Mouse (Mus musculus) midbrain, embryonic 15.5 days (tissue): ENCODE data around the gene Zfp933. TPM values are rescaled to one million over a fixed set of nuclear protein-coding genes. Genes with fewer than 3 reads are reported as not detected.

Experiments
- ATAC-seq: fragments of 200-750 bp; cut with Nextera tagmentation; replicated peaks from 2 replicates; pipeline ENCODE4 v1.8.0; 2017; ENCODE audit warnings: moderate TSS enrichment
- H3K27ac ChIP-seq: fragments of 300-500 bp; sonication (generic); 2 replicates; pipeline ENCODE4 v1.5.1; 2015; ENCODE audit warnings: mild to moderate bottlenecking, inconsistent platforms
- H3K27me3 ChIP-seq: fragments of 300-500 bp; sonication (generic); replicated peaks from 2 replicates; pipeline ENCODE4 v1.6.1; 2015; ENCODE audit warnings: inconsistent platforms
- H3K36me3 ChIP-seq: fragments of 300-500 bp; sonication (generic); replicated peaks from 2 replicates; pipeline ENCODE4 v1.6.1; 2015; ENCODE audit warnings: inconsistent platforms
- H3K4me1 ChIP-seq: fragments of 300-500 bp; sonication (generic); 2 replicates; pipeline ENCODE4 v1.6.1; 2015; ENCODE audit warnings: inconsistent platforms
- H3K4me2 ChIP-seq: fragments of 300-500 bp; sonication (generic); 2 replicates; pipeline ENCODE4 v1.6.1; 2015; ENCODE audit warnings: inconsistent platforms, mild to moderate bottlenecking, moderate library complexity
- H3K4me3 ChIP-seq: fragments of 300-500 bp; sonication (generic); 2 replicates; pipeline ENCODE4 v1.5.1; 2015; ENCODE audit warnings: mild to moderate bottlenecking, inconsistent platforms
- H3K9ac ChIP-seq: fragments of 300-500 bp; sonication (generic); 2 replicates; pipeline ENCODE4 v1.6.1; 2015; ENCODE audit warnings: mild to moderate bottlenecking, inconsistent platforms
- H3K9me3 ChIP-seq: fragments of 300-500 bp; sonication (generic); 2 replicates; pipeline ENCODE4 v1.6.1; 2016; ENCODE audit warnings: inconsistent platforms
- WGBS: fragments of 180-500 bp; shearing (Covaris S2); methylation state at CpG from one replicate; pipeline ENCODE4 v1.1.7; 2015; ENCODE audit warnings: mixed read lengths; 5-methylcytosine and 5-hydroxymethylcytosine counted together
- polyA plus RNA-seq: library from polyadenylated mRNA; unstranded; fragments of >200 nt; fragmentation: Nextera tagmentation; extraction: Ambion mirVana; gene quantifications from 2 replicates; pipeline ENCODE4 v1.2.1, GENCODE M21; 2015

The Zfp933 gene
- polyA plus RNA-seq, result 7.5 and 7.6 TPM in 2 replicates

GRCm38 (mm10) chr4:147847614-147848583 is at the start of gene Zfp933:
Gene Zfp933, minus strand, starts transcription at chr4:147848366.
- peaks cover 19% of the 10 kb centered on the region for H3K36me3 ChIP-seq
- H3K4me3 ChIP-seq, result peak within 1 kb of the TSS; percentile 56
- H3K9ac ChIP-seq, result peak within 1 kb of the TSS; percentile 64
- peaks cover 10% of the 10 kb centered on the region for H3K4me1 ChIP-seq
- no peaks in the 10 kb centered on the region for H3K27me3 ChIP-seq
- WGBS, result 3% methylated on average over 23 of the region's 23 CpGs
- ATAC-seq, result peak; percentile 90
- peak within 1 kb of the TSS; percentile 31; the same call in 1 of the 2 replicates for H3K27ac ChIP-seq
- peak within 1 kb of the TSS; percentile 56 for H3K4me2 ChIP-seq
- H3K9me3 ChIP-seq, result peaks cover 9% of the 10 kb centered on the region

- WGBS, result 93% methylated on average over 3 of the region's 3 CpGs
- Histone ChIP-seq H3K4me3 (no peak overlapping the region), H3K27ac (no peak overlapping the region), H3K27me3 (no peaks in the 10 kb centered on the region), H3K4me1 (0 out of 2 replicates have a peak, but pooled peaks cover 3% of the 10 kb centered on the region), H3K4me2 (no peak overlapping the region), H3K9ac (no peak overlapping the region), H3K36me3 (peaks cover 48% of the 10 kb centered on the region), H3K9me3 (no peaks in the 10 kb centered on the region)
- ATAC-seq, result no peak
Observed at GRCm38 (mm10) chr4:147897348-147897747, 49.2 kb upstream of the Zfp933 start.

DNA sequence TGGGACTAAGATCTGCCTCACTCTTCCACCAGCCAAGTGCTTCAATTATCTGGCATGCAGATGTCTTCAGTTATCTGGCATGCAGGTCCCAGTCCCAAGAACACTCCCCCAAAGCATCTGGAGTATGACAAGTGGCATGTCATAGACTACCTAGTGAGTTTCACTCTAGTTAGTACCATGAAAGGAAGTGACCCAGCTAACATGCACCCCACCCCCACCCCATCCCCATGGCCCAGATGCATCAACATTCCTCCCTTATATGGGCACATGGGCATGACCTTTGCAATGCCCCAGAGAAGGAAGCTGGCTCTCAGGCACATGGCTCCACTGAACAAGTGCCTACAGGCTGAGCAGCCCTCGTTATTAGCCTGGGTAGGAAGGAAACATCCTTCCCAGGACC is 48.2 kb upstream of the Zfp933 start:
- Histone ChIP-seq H3K4me1 (0 out of 2 replicates have a peak, but pooled peaks cover 3% of the 10 kb centered on the region), H3K4me2 (no peak overlapping the region), H3K9me3 (no peaks in the 10 kb centered on the region), H3K27ac (no peak overlapping the region), H3K9ac (no peak overlapping the region), H3K4me3 (no peak overlapping the region), H3K36me3 (peaks cover 54% of the 10 kb centered on the region), H3K27me3 (no peaks in the 10 kb centered on the region)
- 71% methylated on average over 1 of the region's 1 CpGs for WGBS
- ATAC-seq, result no peak

GRCm38 (mm10) chr4:147895815-147896330 is 47.7 kb upstream of the Zfp933 start:
- H3K36me3 ChIP-seq, result peaks cover 58% of the 10 kb centered on the region
- no peaks in the 10 kb centered on the region for H3K9me3 ChIP-seq
- H3K27ac ChIP-seq, result no peak overlapping the region
- no peaks in the 10 kb centered on the region for H3K27me3 ChIP-seq
- no peak overlapping the region for H3K9ac ChIP-seq
- no peak overlapping the region for H3K4me3 ChIP-seq
- ATAC-seq, result no peak
- whole genome bisulfite sequencing, result 96% methylated on average over 4 of the region's 4 CpGs
- no peak overlapping the region for H3K4me2 ChIP-seq
- 0 out of 2 replicates have a peak, but pooled peaks cover 2% of the 10 kb centered on the region for H3K4me1 ChIP-seq

DNA sequence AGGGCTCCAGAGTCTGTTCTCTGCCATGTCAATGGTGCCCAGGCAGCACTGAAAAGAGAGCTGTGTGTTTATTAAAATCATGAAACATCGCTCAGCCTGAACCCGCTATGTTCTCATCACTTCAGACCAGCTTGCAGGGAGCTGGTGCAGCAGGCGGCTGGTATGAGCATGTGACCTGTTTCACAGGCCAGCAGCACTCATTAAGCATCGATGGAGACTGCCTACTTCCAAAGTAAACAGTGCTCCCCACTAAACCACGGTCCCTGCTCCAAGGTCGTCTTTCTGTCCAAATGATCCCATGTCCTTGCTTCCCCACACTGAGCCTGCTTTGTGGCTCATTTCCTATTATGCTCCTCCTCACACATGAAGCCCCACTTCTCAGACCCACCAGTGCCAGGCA is 42.2 kb upstream of the Zfp933 start:
- Histone ChIP-seq H3K27me3 (no peaks in the 10 kb centered on the region), H3K4me2 (no peak overlapping the region), H3K27ac (no peak overlapping the region), H3K9ac (no peak overlapping the region), H3K4me1 (no peaks in the 10 kb centered on the region), H3K4me3 (no peak overlapping the region), H3K36me3 (peaks cover 60% of the 10 kb centered on the region), H3K9me3 (no peaks in the 10 kb centered on the region)
- ATAC-seq, result no peak
- WGBS, result 91% methylated on average over 6 of the region's 6 CpGs

DNA sequence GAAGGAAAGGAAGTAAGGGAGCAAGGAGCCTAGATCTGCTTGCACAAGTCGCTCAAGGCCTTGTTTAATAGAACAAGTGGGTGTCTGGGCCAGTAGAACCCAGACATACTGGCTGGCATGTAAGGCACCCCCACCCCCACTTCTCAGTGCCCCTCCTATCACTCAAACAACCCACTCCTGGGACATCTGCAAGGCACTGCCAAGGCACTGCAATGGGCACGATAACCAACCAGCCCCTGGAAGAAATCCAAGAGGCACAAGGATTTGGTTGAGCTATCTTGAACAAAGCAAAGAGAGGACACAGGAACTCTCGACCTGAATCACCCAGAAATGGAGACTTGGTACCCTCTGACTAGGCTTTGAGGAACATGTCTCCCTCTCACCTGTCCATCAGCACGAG is 40.1 kb upstream of the Zfp933 start:
- H3K4me1 ChIP-seq, result no peaks in the 10 kb centered on the region
- H3K9ac ChIP-seq, result no peak overlapping the region
- no peak overlapping the region for H3K4me3 ChIP-seq
- no peak for ATAC-seq
- no peaks in the 10 kb centered on the region for H3K9me3 ChIP-seq
- peaks cover 62% of the 10 kb centered on the region for H3K36me3 ChIP-seq
- no peak overlapping the region for H3K4me2 ChIP-seq
- WGBS, result 88% methylated on average over 4 of the region's 4 CpGs
- no peak overlapping the region for H3K27ac ChIP-seq
- no peaks in the 10 kb centered on the region for H3K27me3 ChIP-seq

DNA sequence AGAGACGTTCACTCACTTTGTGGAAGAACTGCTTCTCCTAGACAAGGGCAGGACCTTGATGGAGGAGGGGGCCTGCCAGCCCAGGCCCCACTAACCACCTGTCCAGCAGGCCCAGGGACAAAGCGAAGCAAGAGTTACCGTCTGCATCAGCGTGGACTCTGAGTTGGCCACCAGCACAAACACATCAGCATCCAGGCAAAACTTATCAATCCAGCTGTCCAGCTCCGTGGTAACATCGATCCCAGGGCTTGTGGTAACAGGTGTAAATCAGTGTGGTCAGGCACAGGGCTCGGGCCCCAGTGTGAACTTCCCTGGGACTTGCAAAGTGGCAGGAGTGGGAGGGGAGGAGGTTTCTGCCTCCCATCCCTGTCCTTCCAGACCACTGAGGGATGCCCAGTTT is 39.1 kb upstream of the Zfp933 start:
- no peaks in the 10 kb centered on the region for H3K9me3 ChIP-seq
- H3K27ac ChIP-seq, result no peak overlapping the region
- H3K36me3 ChIP-seq, result peaks cover 65% of the 10 kb centered on the region
- no peak overlapping the region for H3K4me3 ChIP-seq
- H3K27me3 ChIP-seq, result no peaks in the 10 kb centered on the region
- H3K9ac ChIP-seq, result no peak overlapping the region
- H3K4me1 ChIP-seq, result no peaks in the 10 kb centered on the region
- WGBS, result 95% methylated on average over 7 of the region's 7 CpGs
- ATAC-seq, result no peak
- no peak overlapping the region for H3K4me2 ChIP-seq

DNA sequence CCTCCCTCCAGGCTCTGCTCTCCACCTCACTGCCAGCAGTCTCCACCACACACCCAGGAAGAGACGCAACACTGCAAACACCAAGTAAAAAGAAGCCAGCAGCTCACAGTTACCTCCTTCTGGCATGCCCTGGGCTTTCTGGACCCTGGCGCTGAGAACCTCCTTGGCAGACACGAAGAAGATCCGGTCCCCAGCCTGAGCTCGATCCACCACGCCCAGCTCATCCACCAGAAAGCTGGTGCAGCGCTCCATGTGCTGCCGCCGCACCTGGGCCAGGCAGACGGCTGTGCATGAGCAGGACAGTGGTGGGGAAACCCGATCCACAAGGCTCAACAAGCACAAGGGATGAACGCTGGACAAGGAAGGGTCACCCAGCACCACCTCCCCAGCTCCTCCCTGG is 38.0 kb upstream of the Zfp933 start:
- H3K4me2 ChIP-seq, result no peak overlapping the region

DNA sequence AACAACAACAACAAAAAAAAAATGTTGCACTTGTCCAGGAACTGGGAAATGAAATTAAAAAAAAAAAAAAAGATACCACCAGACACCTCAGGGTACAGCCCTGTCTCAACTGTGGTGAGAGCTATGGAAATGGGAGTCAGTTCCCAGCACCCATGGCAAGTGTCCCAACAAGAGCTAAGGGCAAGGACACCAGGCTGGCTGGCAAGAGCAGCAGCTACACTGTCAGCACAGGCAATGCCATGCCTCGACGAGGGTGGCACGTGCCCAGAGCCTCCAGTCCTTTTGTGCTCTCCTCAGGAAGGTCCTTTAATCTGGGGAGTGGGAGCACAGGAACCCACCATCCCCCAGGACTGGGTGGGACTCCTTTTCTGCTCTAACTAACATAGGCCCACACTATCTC is 36.0 kb upstream of the Zfp933 start:
- WGBS, result 88% methylated on average over 3 of the region's 3 CpGs

More for the DNA sequence above, 38.0 kb upstream of the Zfp933 start:
- Histone ChIP-seq H3K27me3 (no peaks in the 10 kb centered on the region), H3K27ac (no peak overlapping the region), H3K4me3 (no peak overlapping the region), H3K9ac (no peak overlapping the region), H3K4me1 (no peaks in the 10 kb centered on the region), H3K36me3 (peaks cover 67% of the 10 kb centered on the region), H3K9me3 (no peaks in the 10 kb centered on the region)
- ATAC-seq, result no peak
- WGBS, result 94% methylated on average over 12 of the region's 12 CpGs

DNA sequence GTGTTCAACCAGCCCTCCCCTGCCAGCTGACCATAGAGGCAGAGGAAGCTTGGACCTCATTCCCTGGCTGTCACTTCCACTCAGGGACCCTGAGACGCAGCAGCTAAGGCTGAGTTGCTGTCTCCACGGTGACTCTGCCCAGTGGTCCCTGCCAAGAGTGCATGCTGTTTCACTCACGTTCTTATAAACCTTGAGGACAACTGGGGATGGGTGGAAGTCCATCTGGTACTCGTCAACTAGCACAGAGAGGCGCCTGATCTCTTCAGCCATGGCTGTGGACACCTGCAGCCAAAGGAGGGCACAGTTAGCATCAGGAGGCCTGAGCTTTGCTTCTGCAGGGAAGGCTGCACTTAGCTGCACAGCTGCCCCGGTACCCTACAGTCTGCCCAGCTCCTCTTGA is 34.9 kb upstream of the Zfp933 start:
- Histone ChIP-seq H3K27me3 (no peaks in the 10 kb centered on the region), H3K9ac (no peak overlapping the region), H3K4me3 (no peak overlapping the region), H3K4me1 (no peaks in the 10 kb centered on the region), H3K27ac (no peak overlapping the region), H3K36me3 (peaks cover 57% of the 10 kb centered on the region), H3K4me2 (no peak overlapping the region), H3K9me3 (no peaks in the 10 kb centered on the region)
- 80% methylated on average over 6 of the region's 6 CpGs for WGBS
- ATAC-seq, result no peak

More for the DNA sequence above, 36.0 kb upstream of the Zfp933 start:
- Histone ChIP-seq H3K4me3 (no peak overlapping the region), H3K9ac (no peak overlapping the region), H3K9me3 (no peaks in the 10 kb centered on the region), H3K4me1 (no peaks in the 10 kb centered on the region), H3K27me3 (no peaks in the 10 kb centered on the region), H3K4me2 (no peak overlapping the region), H3K36me3 (peaks cover 53% of the 10 kb centered on the region), H3K27ac (no peak overlapping the region)
- no peak for ATAC-seq

DNA sequence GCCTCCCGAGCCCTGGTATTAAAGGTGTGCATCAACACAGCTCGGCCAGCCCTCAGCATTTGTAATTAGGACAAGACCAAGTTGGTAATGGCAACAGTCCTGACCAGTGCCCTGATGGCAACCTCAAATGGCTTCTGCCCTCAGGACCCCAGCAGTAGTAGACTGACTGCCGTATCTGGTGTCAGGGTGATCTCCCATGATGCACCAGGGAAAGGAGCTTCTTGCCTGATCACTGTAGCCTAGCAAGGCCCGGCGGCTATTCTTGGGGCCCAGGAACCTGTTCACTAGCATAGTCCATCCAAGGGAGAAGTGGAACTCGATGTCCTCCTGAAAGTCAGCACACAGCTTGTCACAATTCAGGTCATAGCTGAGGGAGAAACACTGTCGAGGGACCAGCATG is 33.6 kb upstream of the Zfp933 start:
- H3K9ac ChIP-seq, result no peak overlapping the region
- WGBS, result 96% methylated on average over 7 of the region's 7 CpGs
- no peak overlapping the region for H3K4me2 ChIP-seq
- no peak overlapping the region for H3K27ac ChIP-seq
- H3K36me3 ChIP-seq, result peaks cover 52% of the 10 kb centered on the region
- no peak overlapping the region for H3K4me3 ChIP-seq
- no peaks in the 10 kb centered on the region for H3K4me1 ChIP-seq
- no peak for ATAC-seq
- no peaks in the 10 kb centered on the region for H3K27me3 ChIP-seq
- H3K9me3 ChIP-seq, result no peaks in the 10 kb centered on the region

- ATAC-seq, result no peak
- WGBS, result 49% methylated on average over 5 of the region's 5 CpGs
- H3K4me1 ChIP-seq, result no peaks in the 10 kb centered on the region
Observed at GRCm38 (mm10) chr4:147879865-147880264, 31.7 kb upstream of the Zfp933 start.

More at GRCm38 (mm10) chr4:147879865-147880264, 31.7 kb upstream of the Zfp933 start:
- Histone ChIP-seq H3K27ac (no peak overlapping the region), H3K4me3 (no peak overlapping the region), H3K9ac (no peak overlapping the region), H3K4me2 (no peak overlapping the region), H3K27me3 (no peaks in the 10 kb centered on the region), H3K36me3 (peaks cover 56% of the 10 kb centered on the region), H3K9me3 (no peaks in the 10 kb centered on the region)
